Mouse (Mus musculus) Patski (cell line): Measurements from ENCODE around the gene Bbs9. TPM values are rescaled to one million over a fixed set of nuclear protein-coding genes. Genes with fewer than 3 reads are reported as not detected.

Experiments
- ATAC-seq: fragments of 100-300 bp; one replicate; pipeline ENCODE4 v1.8.0; 2021
- CTCF ChIA-PET: fragments of 350-600 bp; sonication (Branson Sonifier 250); formaldehyde crosslinking; loops from one replicate; lab custom pipeline; 2022; ENCODE audit warnings: inconsistent platforms; lab: Charles Lee
- POLR2A ChIA-PET: fragments of 350-600 bp; sonication (Branson Sonifier 250); formaldehyde crosslinking; loops from one replicate; lab custom pipeline; 2022; ENCODE audit warnings: antibody characterized with exemption, inconsistent platforms; lab: Charles Lee
- DNase-seq: peaks from one replicate; pipeline ENCODE4 v3.0.0-alpha.2; 2011; ENCODE audit warnings: low read depth, low spot score
- H3K27me3 ChIP-seq: fragments of 371-371 bp; one replicate; pipeline ENCODE4 v1.5.1; 2021
- CTCF ChIP-seq: fragments of 100-300 bp; IDR thresholded peaks from one replicate; pipeline ENCODE4 v1.5.1; 2021
- in situ Hi-C: fragments of 300-500 bp; cut with MboI; formaldehyde crosslinking; loops from 3 replicates; pipeline ENCODE4 v1.11.1; 2018; ENCODE audit warnings: low pct_unique_long_range_greater_than_20kb, mixed read lengths
- polyA plus RNA-seq: library from polyadenylated mRNA; unstranded; gene quantifications from one replicate; pipeline ENCODE4 v1.2.3, GENCODE M21; 2021

The Bbs9 gene
- polyA plus RNA-seq, 1 experiment from 2014 or later: 12.8 TPM

DNA sequence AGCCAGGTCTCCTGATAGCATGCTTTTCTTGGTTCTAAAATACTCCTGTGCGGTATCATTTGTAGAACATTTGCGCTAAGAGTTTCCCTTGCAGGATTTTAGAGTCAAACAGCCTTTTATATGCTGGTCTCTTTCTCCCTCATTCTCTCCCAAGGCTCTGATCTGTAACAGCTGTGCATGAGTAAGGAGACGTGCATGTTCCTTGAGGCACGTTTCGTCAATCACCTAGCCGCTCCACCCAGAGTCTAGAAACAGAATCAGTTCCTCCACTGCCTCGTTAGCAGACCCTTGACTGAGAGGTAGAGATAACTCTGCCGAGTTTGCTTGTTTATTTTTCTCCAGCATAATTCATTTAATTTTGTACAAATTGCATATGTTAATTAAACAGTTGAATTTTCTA is 259.4 kb downstream of the Bbs9 start:
- no peaks in the 10 kb centered on the region for H3K27me3 ChIP-seq
- DNase-seq (no peak), ATAC-seq (no peak)
- ChIA-PET CTCF (no interaction called here), POLR2A (no interaction called here)
- no peak for TF ChIP-seq CTCF
- in situ Hi-C loops: no loop called here

DNA sequence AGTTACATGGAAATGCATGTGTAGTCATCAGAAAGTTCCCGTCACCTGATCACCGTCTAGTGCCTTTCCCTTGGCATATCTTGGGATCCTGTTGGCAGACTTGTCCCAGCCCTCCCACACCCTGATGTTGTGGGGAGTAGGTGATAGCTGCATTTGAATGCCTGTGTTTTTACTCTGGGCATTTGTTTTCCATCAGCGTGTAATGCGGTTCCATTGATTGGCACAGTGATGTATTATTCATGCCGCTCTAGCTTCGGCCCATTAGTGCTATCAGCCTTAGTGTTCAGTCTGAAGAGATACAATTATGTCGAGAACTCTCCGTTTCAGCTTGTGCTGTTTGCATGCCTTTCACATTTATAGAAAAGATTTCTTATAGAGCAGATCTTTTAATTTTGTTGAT is 259.9 kb downstream of the Bbs9 start:
- in situ Hi-C loops: no loop called here
- ATAC-seq (no peak), DNase-seq (no peak)
- TF ChIP-seq CTCF: no peak
- no peaks in the 10 kb centered on the region for H3K27me3 ChIP-seq
- CTCF ChIA-PET: no interaction called here
- POLR2A ChIA-PET: no interaction called here

DNA sequence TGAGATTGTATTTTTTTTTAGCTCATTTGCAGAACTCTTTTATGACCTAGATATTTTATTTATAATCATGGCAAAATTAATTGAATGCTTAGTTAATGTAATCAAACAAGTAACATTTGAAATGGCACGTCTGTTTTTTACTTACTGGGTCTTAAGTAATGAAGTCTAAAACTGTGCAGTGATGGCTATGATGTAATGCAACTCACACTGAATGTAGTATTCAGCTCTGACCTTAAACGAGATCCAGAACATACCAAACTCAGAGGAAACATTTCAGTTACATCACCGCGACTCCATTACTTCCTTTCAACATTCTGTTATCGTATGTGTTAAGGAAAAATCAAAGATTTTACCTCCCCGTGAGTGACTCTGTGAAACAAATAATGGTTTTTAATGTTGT is 262.4 kb downstream of the Bbs9 start:
- in situ Hi-C loops: no loop called here
- H3K27me3 ChIP-seq: no peaks in the 10 kb centered on the region
- no peak for ATAC-seq
- DNase-seq: no peak
- TF ChIP-seq CTCF: no peak
- ChIA-PET CTCF (no interaction called here), POLR2A (interaction anchor here (0.6 kb wide), 1 partner anchor 11 kb away, joined by 3 read pairs; no protein-coding TSS in a partner anchor)

DNA sequence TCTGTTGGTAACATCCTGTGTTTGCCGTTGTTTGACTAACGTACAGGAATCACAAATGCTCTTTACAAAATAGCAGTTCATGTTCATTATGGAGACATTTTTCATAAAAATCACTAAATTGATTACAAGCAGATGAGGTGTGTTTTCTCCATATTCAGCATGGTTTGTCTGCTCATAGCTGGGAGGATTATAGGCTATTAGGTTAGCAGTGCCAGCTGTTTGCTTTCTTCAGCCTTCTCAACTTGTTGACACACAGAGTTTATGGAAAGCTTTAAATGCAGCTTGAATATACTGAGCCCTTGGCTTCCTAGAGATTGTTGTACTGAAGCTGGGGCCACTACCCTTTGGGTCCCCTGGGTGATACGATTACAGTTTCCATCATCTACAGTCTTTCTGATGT is 263.3 kb downstream of the Bbs9 start:
- H3K27me3 ChIP-seq: no peaks in the 10 kb centered on the region
- DNase-seq: no peak
- ChIA-PET POLR2A (no interaction called here), CTCF (no interaction called here)
- in situ Hi-C loops: no loop called here
- no peak for ATAC-seq
- TF ChIP-seq CTCF: no peak

DNA sequence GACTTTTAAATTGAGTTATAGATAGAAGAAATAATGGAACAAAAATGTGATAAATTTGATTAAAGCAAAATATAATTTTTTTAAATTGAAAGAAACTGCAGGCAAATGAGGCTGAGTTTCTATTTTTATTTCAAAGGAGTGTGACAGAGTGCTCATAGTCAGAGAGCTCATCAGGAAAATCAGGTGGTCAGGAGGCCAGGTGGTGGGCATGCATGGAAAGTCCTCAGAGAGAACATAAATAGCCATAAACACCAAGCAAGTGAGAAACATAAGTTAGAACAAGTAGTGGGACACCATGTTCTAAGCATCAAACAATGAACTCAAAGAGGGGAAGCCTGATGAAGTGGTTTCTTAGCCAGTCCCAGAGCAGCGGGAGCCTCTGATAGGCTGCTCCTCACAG is 266.5 kb downstream of the Bbs9 start:
- ChIA-PET POLR2A (no interaction called here), CTCF (no interaction called here)
- no peak for DNase-seq
- no peak for TF ChIP-seq CTCF
- no peaks in the 10 kb centered on the region for H3K27me3 ChIP-seq
- in situ Hi-C loops: no loop called here
- ATAC-seq: no peak

DNA sequence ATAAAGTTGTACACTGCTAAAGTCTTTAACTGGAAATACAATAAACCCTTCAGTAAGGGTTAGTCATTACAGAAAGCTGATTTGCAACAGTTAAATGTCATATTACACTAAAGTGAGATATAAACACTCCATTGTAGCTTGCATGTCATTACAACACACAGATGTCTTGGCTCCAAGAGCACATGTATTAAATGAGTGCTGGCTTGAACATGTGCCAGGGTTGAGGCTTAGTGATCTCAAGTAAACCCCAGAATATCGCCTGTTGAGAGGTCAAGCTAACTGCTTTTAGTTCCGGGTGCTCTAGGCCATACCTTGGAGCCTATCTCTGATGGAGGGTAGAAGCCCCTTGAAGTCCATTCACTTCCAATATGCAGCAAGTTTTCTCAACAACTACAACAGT is 273.1 kb downstream of the Bbs9 start:
- in situ Hi-C loops: no loop called here
- ATAC-seq (no peak), DNase-seq (no peak)
- ChIA-PET POLR2A (interaction anchor here (0.7 to 1.0 kb wide), 3 partner anchors 11 to 414 kb away, joined by 3 to 4 read pairs (median 3); no protein-coding TSS in a partner anchor), CTCF (interaction anchor here (1.2 kb wide), 1 partner anchor 14 kb away, joined by 3 read pairs; no protein-coding TSS in a partner anchor)
- TF ChIP-seq CTCF: no peak
- no peaks in the 10 kb centered on the region for H3K27me3 ChIP-seq

DNA sequence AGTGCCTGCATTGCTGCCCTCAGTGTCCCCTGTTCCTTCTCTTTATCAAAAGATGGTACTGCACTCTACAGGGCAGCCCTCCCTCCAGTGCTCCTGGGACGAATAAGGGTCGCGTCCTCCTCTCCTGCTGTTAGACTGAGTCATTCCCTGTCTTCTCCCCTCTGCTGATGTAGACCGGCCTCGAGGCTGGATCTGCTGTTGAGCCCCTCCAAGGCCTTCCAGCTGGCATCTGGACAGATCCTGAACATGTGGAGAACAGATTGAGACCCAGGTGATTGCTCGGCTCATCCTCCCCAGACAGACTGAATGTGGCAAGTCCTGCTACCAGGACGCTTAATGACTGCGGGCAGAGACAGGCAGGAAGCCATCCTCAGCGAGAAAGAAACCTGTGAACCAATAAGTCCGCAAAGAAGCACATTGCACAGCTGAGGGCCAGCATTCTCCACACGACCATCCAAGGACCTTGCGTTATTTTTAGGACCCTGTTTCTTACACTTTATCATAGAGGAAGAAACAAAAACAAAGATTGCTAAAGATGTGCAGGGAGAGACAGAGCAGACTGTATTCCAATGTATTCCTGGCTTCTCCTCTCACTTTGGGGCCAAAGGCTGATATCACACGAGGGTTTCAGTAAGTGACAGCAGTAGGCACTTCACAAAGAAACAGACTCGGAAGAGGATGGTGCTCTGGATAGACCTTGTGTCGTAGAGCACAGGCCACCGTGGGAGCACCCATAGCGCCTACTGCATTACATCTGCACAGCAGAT is 275.4 kb downstream of the Bbs9 start:
- POLR2A ChIA-PET: interaction anchor here (0.7 kb wide), 1 partner anchor 481 kb away, joined by 4 read pairs; no protein-coding TSS in a partner anchor
- DNase-seq (no peak), ATAC-seq (no peak)
- CTCF ChIA-PET: interaction anchor here (0.8 kb wide), 1 partner anchor 249 kb away, joined by 3 read pairs; no protein-coding TSS in a partner anchor
- in situ Hi-C loops: no loop called here
- no peak for TF ChIP-seq CTCF
- no peaks in the 10 kb centered on the region for H3K27me3 ChIP-seq

DNA sequence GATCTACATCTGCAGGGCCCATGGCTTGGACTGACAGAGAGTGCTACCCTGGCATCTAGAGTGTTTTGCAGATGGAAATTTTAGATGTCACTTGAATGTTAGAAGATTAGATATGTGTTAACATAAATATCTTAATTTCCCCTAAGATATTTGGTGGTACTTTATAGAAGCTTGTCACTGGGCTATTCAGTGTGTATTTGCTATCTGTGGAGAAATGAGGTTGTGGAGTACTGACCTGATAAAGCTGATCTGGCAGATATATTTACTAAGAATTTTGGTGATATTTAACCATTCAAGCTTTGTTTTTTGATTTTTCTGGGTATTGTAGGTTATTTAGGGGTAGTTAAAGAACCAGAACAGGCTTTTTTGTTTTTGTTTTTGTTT is 276.0 kb downstream of the Bbs9 start:
- no peak for ATAC-seq
- in situ Hi-C loops: no loop called here
- ChIA-PET POLR2A (interaction anchor here (0.7 kb wide), 1 partner anchor 480 kb away, joined by 4 read pairs; no protein-coding TSS in a partner anchor), CTCF (interaction anchor here (0.8 kb wide), 1 partner anchor 249 kb away, joined by 3 read pairs; no protein-coding TSS in a partner anchor)
- H3K27me3 ChIP-seq: no peaks in the 10 kb centered on the region
- no peak for DNase-seq
- no peak for TF ChIP-seq CTCF

DNA sequence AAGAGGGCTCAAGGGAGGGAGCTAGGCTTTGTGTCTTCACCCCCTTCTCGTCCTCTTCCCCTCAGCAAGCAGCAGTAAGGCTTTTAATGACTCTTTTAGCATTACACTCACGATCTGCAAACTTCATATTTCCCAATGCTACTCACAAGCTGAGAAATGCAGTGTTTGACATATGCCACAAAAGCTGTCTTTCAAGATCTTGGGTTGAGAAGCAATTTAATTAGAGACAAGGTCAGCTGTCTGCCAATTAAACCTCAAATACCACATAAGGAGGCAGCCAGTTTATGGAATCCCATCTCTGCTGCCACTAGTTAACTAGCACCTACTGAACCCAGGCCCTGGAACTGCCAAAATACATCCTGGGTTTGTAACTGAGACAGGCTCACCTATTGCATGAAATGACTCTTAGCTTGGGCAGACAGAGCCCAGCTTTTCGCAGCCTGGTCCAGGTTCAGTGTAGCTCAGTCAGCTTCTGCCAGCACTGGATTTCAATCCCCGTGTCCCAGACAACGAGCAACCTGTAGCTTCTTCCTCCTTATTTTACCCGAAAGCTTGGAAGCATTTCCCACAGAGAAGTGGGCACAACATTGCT is 278.7 kb downstream of the Bbs9 start:
- H3K27me3 ChIP-seq: no peaks in the 10 kb centered on the region
- TF ChIP-seq CTCF: no peak
- POLR2A ChIA-PET: no interaction called here
- CTCF ChIA-PET: no interaction called here
- in situ Hi-C loops: no loop called here
- no peak for DNase-seq
- ATAC-seq: no peak

DNA sequence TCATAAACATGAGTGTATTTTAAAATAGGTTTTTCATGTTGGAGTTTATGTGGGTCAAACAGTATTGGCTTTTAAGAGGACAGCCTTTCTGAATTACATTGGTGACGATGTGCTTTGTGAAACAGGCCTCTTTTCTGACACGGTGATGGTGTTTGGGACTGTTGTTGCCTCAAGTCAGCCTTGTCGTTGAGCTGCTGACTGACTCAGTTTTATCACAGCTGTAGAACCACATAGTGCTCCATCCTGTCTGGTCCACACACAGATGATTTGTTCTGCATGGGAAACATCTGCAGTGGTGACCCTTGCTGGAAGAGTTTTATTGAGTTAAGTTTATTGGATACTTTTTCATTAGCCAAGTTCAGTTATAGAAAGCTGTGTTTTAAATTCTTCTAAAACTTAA is 283.0 kb downstream of the Bbs9 start:
- in situ Hi-C loops: no loop called here
- ChIA-PET POLR2A (interaction anchor here (0.6 kb wide), 1 partner anchor 16 kb away, joined by 5 read pairs; no protein-coding TSS in a partner anchor), CTCF (no interaction called here)
- no peak for DNase-seq
- H3K27me3 ChIP-seq: no peaks in the 10 kb centered on the region
- no peak for TF ChIP-seq CTCF
- no peak for ATAC-seq

DNA sequence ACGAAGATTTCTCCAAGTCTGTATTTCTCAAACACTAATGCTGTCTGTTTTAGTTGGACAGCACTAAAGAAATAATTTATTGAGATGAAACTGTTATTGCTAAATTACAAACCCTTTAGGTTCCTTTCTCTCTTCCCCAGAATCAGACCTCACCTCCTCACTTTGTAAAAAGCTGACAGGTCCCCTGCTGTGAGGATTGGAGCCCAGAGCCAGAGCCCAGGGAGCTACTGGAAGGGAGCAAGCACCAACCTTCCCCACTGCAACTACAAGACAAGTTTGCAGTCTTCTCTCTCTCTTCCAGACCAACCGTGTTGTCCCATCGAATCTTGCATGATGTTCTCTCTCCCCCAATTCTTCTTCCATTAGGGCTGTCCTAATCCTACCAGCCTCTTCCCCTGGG is 283.7 kb downstream of the Bbs9 start:
- no peak for TF ChIP-seq CTCF
- ATAC-seq: no peak
- H3K27me3 ChIP-seq: no peaks in the 10 kb centered on the region
- DNase-seq: no peak
- POLR2A ChIA-PET: no interaction called here
- CTCF ChIA-PET: interaction anchor here (1.4 kb wide), 1 partner anchor 15 kb away, joined by 3 read pairs; no protein-coding TSS in a partner anchor
- in situ Hi-C loops: no loop called here
